Mouse (Mus musculus) lung, adult 2 months (tissue): ENCODE measurements around the gene Dnali1. TPM values are rescaled to one million over a fixed set of nuclear protein-coding genes. Genes with fewer than 3 reads are reported as not detected.

ENCODE experiments used
- DNase-seq: peaks from one replicate; pipeline ENCODE4 v3.0.0; 2022
- H3K4me1 ChIP-seq: fragments of 200-500 bp; 2 replicates; pipeline ENCODE4 v1.6.1; 2011; ENCODE audit warnings: low read length; ENCODE audit not compliant: control insufficient read depth, insufficient read depth
- H3K4me3 ChIP-seq: fragments of 200-500 bp; replicated peaks from 2 replicates; pipeline ENCODE3; 2011; ENCODE audit warnings: low read depth, mild to moderate bottlenecking, control low read depth, low read length; ENCODE audit errors: extremely low read depth
- CTCF ChIP-seq: fragments of 200-500 bp; IDR thresholded peaks from 2 replicates; pipeline ENCODE4 v1.5.1; 2011; ENCODE audit warnings: mild to moderate bottlenecking, low read length, control low read depth; ENCODE audit not compliant: insufficient read depth
- POLR2A ChIP-seq: fragments of 200-500 bp; IDR thresholded peaks from 2 replicates; pipeline ENCODE4 v1.6.1; 2011; ENCODE audit warnings: low read depth, mild to moderate bottlenecking, control low read depth, low read length, borderline replicate concordance; ENCODE audit errors: extremely low read depth
- WGBS: fragments of 180-500 bp; shearing (Covaris S2); methylation state at CpG from one replicate; pipeline ENCODE4 v1.1.7; 2018; 5-methylcytosine and 5-hydroxymethylcytosine counted together
- polyA plus RNA-seq: library from polyadenylated mRNA; depleted of rRNA; stranded (reverse); fragments of >200 nt; gene quantifications from 2 replicates; pipeline ENCODE4 v1.2.3, GENCODE M21; 2012

Gene Dnali1
- polyA plus RNA-seq, 1 experiment = 15.8 TPM

GRCm38 (mm10) chr4:125055385-125055784 is 10.1 kb downstream of the Dnali1 start:
- DNase-seq = no peak
- no peak for TF ChIP-seq CTCF
- TF ChIP-seq POLR2A = no peak
- H3K4me1 ChIP-seq = no peaks in the 10 kb centered on the region
- 79% methylated on average over 9 of the region's 9 CpGs for WGBS
- no peak overlapping the region for H3K4me3 ChIP-seq

GRCm38 (mm10) chr4:125044454-125044853 is 21.0 kb downstream of the Dnali1 start:
- Histone ChIP-seq H3K4me1 (no peaks in the 10 kb centered on the region), H3K4me3 (no peak overlapping the region)
- TF ChIP-seq POLR2A (no peak), CTCF (no peak)
- no peak for DNase-seq
- 73% methylated on average over 7 of the region's 7 CpGs for WGBS

- WGBS = 73% methylated on average over 4 of the region's 4 CpGs
- DNase-seq = no peak
Measured at GRCm38 (mm10) chr4:125034341-125034740, 31.2 kb downstream of the Dnali1 start.

GRCm38 (mm10) chr4:125029891-125030614 is 35.5 kb downstream of the Dnali1 start:
- Histone ChIP-seq H3K4me1 (peaks cover 4% of the 10 kb centered on the region; the same call in 1 of the 2 replicates), H3K4me3 (peak overlapping the region; percentile 75)
- TF ChIP-seq CTCF (no peak), POLR2A (peak; percentile 93; the same call in 1 of the 2 replicates)
- WGBS = under 1% methylated on average over 50 of the region's 50 CpGs
- DNase-seq = peak; percentile 93

More at GRCm38 (mm10) chr4:125034341-125034740, 31.2 kb downstream of the Dnali1 start:
- TF ChIP-seq CTCF (no peak), POLR2A (no peak)
- Histone ChIP-seq H3K4me3 (no peak overlapping the region), H3K4me1 (peaks cover 4% of the 10 kb centered on the region; the same call in 1 of the 2 replicates)

GRCm38 (mm10) chr4:125020780-125021538 is 44.5 kb downstream of the Dnali1 start:
- H3K4me3 ChIP-seq = no peak overlapping the region
- H3K4me1 ChIP-seq = peaks cover 5% of the 10 kb centered on the region; the same call in 1 of the 2 replicates
- no peak for DNase-seq
- TF ChIP-seq POLR2A (no peak), CTCF (peak; percentile 24; the same call in 1 of the 2 replicates)
- 28% methylated on average over 11 of the region's 11 CpGs for WGBS

GRCm38 (mm10) chr4:125017431-125017830 is 48.1 kb downstream of the Dnali1 start:
- WGBS = 53% methylated on average over 11 of the region's 11 CpGs
- TF ChIP-seq POLR2A = no peak
- no peak for TF ChIP-seq CTCF
- no peak overlapping the region for H3K4me3 ChIP-seq
- peaks cover 5% of the 10 kb centered on the region; the same call in 1 of the 2 replicates for H3K4me1 ChIP-seq
- peak; percentile 33 for DNase-seq

- TF ChIP-seq CTCF (no peak), POLR2A (no peak)
- no peak within 1 kb of the TSS for H3K4me3 ChIP-seq
- H3K4me1 ChIP-seq = peaks cover 5% of the 10 kb centered on the region; the same call in 1 of the 2 replicates
- peak; percentile 15 for DNase-seq
- 49% methylated on average over 10 of the region's 10 CpGs for WGBS
Measured at GRCm38 (mm10) chr4:125015806-125016635, 49.5 kb downstream of the Dnali1 start, which contains the start of gene Gnl2. TSS of gene Gnl2 (plus strand) at chr4:125016585.

GRCm38 (mm10) chr4:125008712-125009111 is 56.8 kb downstream of the Dnali1 start:
- H3K4me3 ChIP-seq = no peak overlapping the region
- H3K4me1 ChIP-seq = no peaks in the 10 kb centered on the region
- TF ChIP-seq POLR2A (no peak), CTCF (no peak)
- DNase-seq = no peak
- WGBS = 61% methylated on average over 8 of the region's 8 CpGs

- no peak overlapping the region for H3K4me3 ChIP-seq
- DNase-seq = no peak
- WGBS = 41% methylated on average over 6 of the region's 6 CpGs
- TF ChIP-seq POLR2A = no peak
- no peak for TF ChIP-seq CTCF
- no peaks in the 10 kb centered on the region for H3K4me1 ChIP-seq
Measured at GRCm38 (mm10) chr4:125008220-125008619, 57.3 kb downstream of the Dnali1 start.
